Mouse (Mus musculus) heart, adult 2 months (tissue): ENCODE data around the gene Cptp.

ENCODE experiments used
- CTCF ChIP-seq: fragments of 200-600 bp; IDR thresholded peaks from 2 replicates; pipeline ENCODE4 v1.8.1; 2022; ENCODE audit warnings: antibody characterized with exemption, mild to moderate bottlenecking, moderate library complexity
- EP300 ChIP-seq: fragments of 200-500 bp; IDR thresholded peaks from 2 replicates; pipeline ENCODE4 v1.6.1; 2011; ENCODE audit warnings: low read depth, low read length, control low read depth; ENCODE audit not compliant: insufficient read depth

GRCm38 (mm10) chr4:155895216-155895615 is 26.0 kb upstream of the Cptp start:
- TF ChIP-seq CTCF, result no peak
- no peak for TF ChIP-seq EP300
